Mouse (Mus musculus) spleen, adult 2 months (tissue): Measurements from ENCODE around the gene Fam3a.

Experiments used
- CTCF ChIP-seq: fragments of 200-500 bp; IDR thresholded peaks from 2 replicates; pipeline ENCODE4 v1.5.1; 2011; ENCODE audit warnings: mild to moderate bottlenecking, inconsistent platforms; ENCODE audit not compliant: insufficient read depth, insufficient read length, insufficient replicate concordance; ENCODE audit errors: extremely low read depth
- POLR2A ChIP-seq: fragments of 200-500 bp; IDR thresholded peaks from 2 replicates; pipeline ENCODE4 v1.6.1; 2011; ENCODE audit warnings: low read depth, low read length, inconsistent platforms

GRCm38 (mm10) chrX:74367512-74367911, 25.6 kb downstream of the Fam3a start:
- TF ChIP-seq CTCF (no peak), POLR2A (no peak)
